Comparison of ENCODE assay signal across 28 mouse cellular contexts in genomic region chr3:89508041-89508440, GRCm38 (mm10). TPM values are rescaled to one million over a fixed set of nuclear protein-coding genes. Genes with fewer than 3 reads are reported as not detected.
DNase-seq lines count a peak whose midpoint lies in the region; ATAC-seq lines count a peak whose summit lies in the region.
"Had no signal": no experiment of that assay in that cellular context is flagged by ENCODE, and none has a peak within 500 bp of the region (broad histone marks: within the 10 kb centered on the region; RNA-seq: fewer than 3 reads in every experiment).

No protein-coding gene starts in this region.

- no peak for DNase-seq in midbrain, embryonic 11.5 days (ENCODE audit: low spot score, missing footprints)
- no peak for DNase-seq in midbrain, embryonic 14.5 days
- peak; percentile 70 for DNase-seq in embryonic facial prominence, embryonic 14.5 days (ENCODE audit: low spot score)
- DNase-seq in layer of hippocampus, adult 9-11 months, result peak; percentile 78
- no peak for DNase-seq in left cerebral cortex, postnatal 10 days (ENCODE audit: extremely low spot score in 1 of 2, low spot score in 2 of 2)
- DNase-seq: adrenal gland, adult 8-10 months; cerebellum, adult 8-10 months; cerebellum, postnatal 25 days; gastrocnemius, postnatal 25 days; heart, adult 11 months; kidney, adult 2 months; kidney, postnatal 36 days; left cerebral cortex, postnatal 4 days; liver, postnatal 0 days; lung, postnatal 36 days; thymus, postnatal 4 days had no signal

- H3K4me2 ChIP-seq in midbrain, embryonic 11.5 days, result 0 out of 2 replicates have a peak overlapping the region, but pooled peaks have one; percentile 1
- H3K4me2 ChIP-seq in midbrain, embryonic 14.5 days (ENCODE audit: low read length), result no peak overlapping the region
- peak overlapping the region; percentile 31 for H3K4me2 ChIP-seq in embryonic facial prominence, embryonic 14.5 days (ENCODE audit: low read depth, low read length)
- H3K4me2 ChIP-seq in limb, embryonic 15.5 days, result peak overlapping the region; percentile 8; the same call in 1 of the 2 replicates
- H3K4me2 ChIP-seq in forebrain, embryonic 15.5 days (replicated peaks), result no peak overlapping the region
- H3K4me2 ChIP-seq: forebrain, embryonic 13.5 days; heart, embryonic 15.5 days; liver, embryonic 12.5 days; midbrain, embryonic 13.5 days had no signal

- no peaks in the 10 kb centered on the region for H3K36me3 ChIP-seq in midbrain, embryonic 11.5 days (ENCODE audit: control insufficient read depth, insufficient read depth, low read length)
- H3K36me3 ChIP-seq in midbrain, embryonic 14.5 days (ENCODE audit: control insufficient read depth, insufficient read depth, low read length), result no peaks in the 10 kb centered on the region
- no peaks in the 10 kb centered on the region for H3K36me3 ChIP-seq in embryonic facial prominence, embryonic 14.5 days (ENCODE audit: control insufficient read depth, insufficient read depth, low read length)
- no peaks in the 10 kb centered on the region for H3K36me3 ChIP-seq in limb, embryonic 15.5 days
- H3K36me3 ChIP-seq in forebrain, embryonic 15.5 days, result no peaks in the 10 kb centered on the region
- H3K36me3 ChIP-seq: heart, embryonic 10.5 days; heart, embryonic 15.5 days; liver, embryonic 12.5 days; midbrain, embryonic 13.5 days had no signal

- ATAC-seq in midbrain, embryonic 11.5 days (ENCODE audit: low FRiP score), result no peak
- ATAC-seq in midbrain, embryonic 14.5 days (ENCODE audit: low FRiP score, low TSS enrichment), result no peak
- ATAC-seq in embryonic facial prominence, embryonic 14.5 days (ENCODE audit: low read depth), result no peak; the same call in 1 of the 2 replicates
- no peak for ATAC-seq in limb, embryonic 15.5 days (ENCODE audit: insufficient number of reproducible peaks, low FRiP score, low TSS enrichment, low read depth)
- ATAC-seq in forebrain, embryonic 15.5 days (replicated peaks), result no peak
- ATAC-seq: forebrain, embryonic 13.5 days; hindbrain, embryonic 16.5 days; liver, embryonic 12.5 days; liver, postnatal 0 days; midbrain, embryonic 13.5 days had no signal

- no peak overlapping the region for H3K4me3 ChIP-seq in midbrain, embryonic 11.5 days (ENCODE audit: low read depth, low read length)
- H3K4me3 ChIP-seq in midbrain, embryonic 14.5 days (replicated peaks; ENCODE audit: low read depth, low read length), result no peak overlapping the region
- H3K4me3 ChIP-seq in embryonic facial prominence, embryonic 14.5 days (ENCODE audit: low read depth, low read length), result no peak overlapping the region
- H3K4me3 ChIP-seq in limb, embryonic 15.5 days, result no peak overlapping the region
- no peak overlapping the region for H3K4me3 ChIP-seq in forebrain, embryonic 15.5 days
- H3K4me3 ChIP-seq: forebrain, embryonic 13.5 days; heart, embryonic 10.5 days; heart, embryonic 15.5 days; left cerebral cortex, adult 2 months; liver, embryonic 12.5 days; midbrain, embryonic 13.5 days had no signal

- intact Hi-C loops in left cerebral cortex, postnatal 10 days (cut with DNase I), result no loop called here

- 18% methylated on average over 9 of the region's 9 CpGs for WGBS in midbrain, embryonic 11.5 days
- WGBS in midbrain, embryonic 14.5 days, result 20% methylated on average over 9 of the region's 9 CpGs
- 16% methylated on average over 9 of the region's 9 CpGs for WGBS in embryonic facial prominence, embryonic 14.5 days
- 16% methylated on average over 9 of the region's 9 CpGs for WGBS in limb, embryonic 15.5 days
- 28% methylated on average over 9 of the region's 9 CpGs for WGBS in forebrain, embryonic 15.5 days

- H3K9ac ChIP-seq in midbrain, embryonic 11.5 days (ENCODE audit: low read length), result no peak overlapping the region
- no peak overlapping the region for H3K9ac ChIP-seq in midbrain, embryonic 14.5 days (replicated peaks; ENCODE audit: low read length)
- peak overlapping the region; percentile 2 for H3K9ac ChIP-seq in embryonic facial prominence, embryonic 14.5 days (ENCODE audit: low read depth, low read length)
- no peak overlapping the region for H3K9ac ChIP-seq in limb, embryonic 15.5 days
- H3K9ac ChIP-seq in forebrain, embryonic 15.5 days (replicated peaks), result no peak overlapping the region
- H3K9ac ChIP-seq: forebrain, embryonic 13.5 days; heart, embryonic 15.5 days; liver, embryonic 12.5 days; liver, postnatal 0 days; midbrain, embryonic 13.5 days had no signal

- no peaks in the 10 kb centered on the region; the same call in 1 of the 2 replicates for H3K27me3 ChIP-seq in midbrain, embryonic 11.5 days (ENCODE audit: control insufficient read depth, insufficient read depth, low read length)
- H3K27me3 ChIP-seq in midbrain, embryonic 14.5 days (ENCODE audit: control insufficient read depth, insufficient read depth, low read length), result no peaks in the 10 kb centered on the region
- H3K27me3 ChIP-seq in embryonic facial prominence, embryonic 14.5 days (replicated peaks; ENCODE audit: control insufficient read depth, insufficient read depth, low read length), result 0 out of 2 replicates have a peak, but pooled peaks cover 3% of the 10 kb centered on the region
- peaks cover 7% of the 10 kb centered on the region; the same call in 1 of the 2 replicates for H3K27me3 ChIP-seq in limb, embryonic 15.5 days
- H3K27me3 ChIP-seq in forebrain, embryonic 15.5 days, result no peaks in the 10 kb centered on the region

- H3K27ac ChIP-seq in midbrain, embryonic 11.5 days (ENCODE audit: low read depth, low read length), result no peak overlapping the region
- H3K27ac ChIP-seq in midbrain, embryonic 14.5 days (replicated peaks; ENCODE audit: low read depth, low read length), result no peak overlapping the region
- no peak overlapping the region for H3K27ac ChIP-seq in embryonic facial prominence, embryonic 14.5 days (replicated peaks; ENCODE audit: low read depth, low read length)
- H3K27ac ChIP-seq in limb, embryonic 15.5 days, result no peak overlapping the region
- no peak overlapping the region for H3K27ac ChIP-seq in forebrain, embryonic 15.5 days (replicated peaks)
- H3K27ac ChIP-seq: forebrain, embryonic 13.5 days; heart, embryonic 10.5 days; heart, embryonic 15.5 days; left cerebral cortex, adult 2 months; liver, embryonic 12.5 days; midbrain, embryonic 13.5 days had no signal

- no peaks in the 10 kb centered on the region for H3K9me3 ChIP-seq in midbrain, embryonic 11.5 days (ENCODE audit: control insufficient read depth, low read length)
- H3K9me3 ChIP-seq in midbrain, embryonic 14.5 days (ENCODE audit: control insufficient read depth, low read length), result no peaks in the 10 kb centered on the region
- no peaks in the 10 kb centered on the region for H3K9me3 ChIP-seq in embryonic facial prominence, embryonic 14.5 days (ENCODE audit: control insufficient read depth, low read length)
- no peaks in the 10 kb centered on the region for H3K9me3 ChIP-seq in limb, embryonic 15.5 days
- no peaks in the 10 kb centered on the region for H3K9me3 ChIP-seq in forebrain, embryonic 15.5 days
- H3K9me3 ChIP-seq: forebrain, embryonic 13.5 days; heart, embryonic 10.5 days; heart, embryonic 15.5 days; liver, embryonic 12.5 days; midbrain, embryonic 13.5 days had no signal

- H3K4me1 ChIP-seq in midbrain, embryonic 11.5 days (ENCODE audit: control insufficient read depth, insufficient read depth, low read length), result peaks cover 10% of the 10 kb centered on the region
- peaks cover 9% of the 10 kb centered on the region for H3K4me1 ChIP-seq in midbrain, embryonic 14.5 days (ENCODE audit: control insufficient read depth, insufficient read depth, low read length)
- peaks cover 11% of the 10 kb centered on the region; the same call in 1 of the 2 replicates for H3K4me1 ChIP-seq in embryonic facial prominence, embryonic 14.5 days (ENCODE audit: control insufficient read depth, insufficient read depth, low read length)
- H3K4me1 ChIP-seq in limb, embryonic 15.5 days, result peaks cover 23% of the 10 kb centered on the region
- peaks cover 10% of the 10 kb centered on the region; the same call in 1 of the 2 replicates for H3K4me1 ChIP-seq in forebrain, embryonic 15.5 days
- H3K4me1 ChIP-seq: liver, embryonic 12.5 days had no signal

RNA-seq across cellular contexts. Expression of gene Kcnn3, which starts 11.9 kb away (rescaled TPM):
- polyA plus RNA-seq in midbrain, embryonic 11.5 days (2014; fragmentation: Nextera tagmentation; extraction: Ambion mirVana), result 1.3 and 1.4 TPM in 2 replicates
- polyA plus RNA-seq in midbrain, embryonic 14.5 days (2014; fragmentation: Nextera tagmentation; extraction: Ambion mirVana), result 5.3 and 6.4 TPM in 2 replicates
- polyA plus RNA-seq in embryonic facial prominence, embryonic 14.5 days (2014; fragmentation: Nextera tagmentation; extraction: Ambion mirVana), result 3.7 and 4.6 TPM in 2 replicates
- 4.7 and 5.4 TPM in 2 replicates for polyA plus RNA-seq in limb, embryonic 15.5 days (2015; fragmentation: Nextera tagmentation; extraction: Ambion mirVana)
- total RNA-seq in left cerebral cortex, postnatal 10 days (2021), result 10 to 100 TPM; 22.9 to 23.7 TPM
- polyA plus RNA-seq in forebrain, embryonic 15.5 days (2015; fragmentation: Nextera tagmentation; extraction: Ambion mirVana), result 9.0 and 10.4 TPM in 2 replicates
- total RNA-seq: CH12.LX; megakaryocyte, adult 5-6 weeks; neutrophil, adult 5-6 weeks had no signal
- polyA plus RNA-seq: liver, embryonic 12.5 days had no signal

RNA-seq across cellular contexts. Expression of gene Pmvk, which starts 53.7 kb away (rescaled TPM):
- 67.1 and 69.7 TPM in 2 replicates for polyA plus RNA-seq in midbrain, embryonic 11.5 days (2014; fragmentation: Nextera tagmentation; extraction: Ambion mirVana)
- 106 and 132 TPM in 2 replicates for polyA plus RNA-seq in midbrain, embryonic 14.5 days (2014; fragmentation: Nextera tagmentation; extraction: Ambion mirVana)
- 45.7 and 48.6 TPM in 2 replicates for polyA plus RNA-seq in embryonic facial prominence, embryonic 14.5 days (2014; fragmentation: Nextera tagmentation; extraction: Ambion mirVana)
- polyA plus RNA-seq in limb, embryonic 15.5 days (2015; fragmentation: Nextera tagmentation; extraction: Ambion mirVana), result 55.2 and 61.1 TPM in 2 replicates
- 10 to 100 TPM; 43.4 to 45.9 TPM for total RNA-seq in left cerebral cortex, postnatal 10 days (2021)
- 80.2 and 80.9 TPM in 2 replicates for polyA plus RNA-seq in forebrain, embryonic 15.5 days (2015; fragmentation: Nextera tagmentation; extraction: Ambion mirVana)

Comparison
In these comparisons a context has a peak if more than half of its experiments do, and no peak if none do; other contexts are left out.
1. H3K4me2 ChIP-seq: peak in midbrain, embryonic 11.5 days (single experiment), embryonic facial prominence, embryonic 14.5 days (single experiment) and limb, embryonic 15.5 days (single experiment); none in midbrain, embryonic 14.5 days (single experiment) and forebrain, embryonic 15.5 days (single experiment).
2. DNase-seq: peak in embryonic facial prominence, embryonic 14.5 days (single experiment) and layer of hippocampus, adult 9-11 months (single experiment); none in midbrain, embryonic 11.5 days (single experiment), midbrain, embryonic 14.5 days (single experiment) and left cerebral cortex, postnatal 10 days (0 of 2).